Mouse (Mus musculus) frontal cortex, postnatal 14 days (tissue): ENCODE measurements around the gene Lef1.

Experiments used
- DNase-seq, 2 experiments: peaks; one replicate each; pipeline ENCODE4 v3.0.0; 2022; ENCODE audit warnings: low spot score in 2 of 2

Lef1 gene

GRCm38 (mm10) chr3:131110191-131111150, at the start of gene Lef1:
Lef1 (plus strand) TSS chr3:131110471.
- DNase-seq: peak in 1 of 2 experiments; percentile 7

DNA sequence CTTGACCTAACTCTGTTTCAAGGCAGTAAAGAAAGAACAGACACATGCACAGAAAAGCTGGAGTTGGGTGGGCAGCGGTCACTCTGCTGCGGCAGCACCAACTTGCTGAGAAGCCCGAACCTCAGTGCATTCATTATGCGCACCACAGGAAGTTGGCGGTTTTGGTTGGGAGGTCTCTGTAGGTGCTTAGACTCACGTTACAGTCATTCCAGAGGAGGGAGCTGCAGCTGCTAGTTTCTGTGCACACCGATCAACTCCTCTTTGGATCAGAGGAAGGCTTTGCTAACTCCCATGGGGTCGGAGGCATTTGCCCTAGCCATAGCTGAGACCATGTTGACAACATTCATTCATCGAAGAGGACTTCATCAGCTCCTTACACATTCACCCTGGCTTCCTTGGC, 45.3 kb upstream of the Lef1 start:
- no peak for DNase-seq

- DNase-seq: no peak
Observed at GRCm38 (mm10) chr3:131066171-131066570, 44.1 kb upstream of the Lef1 start.

DNA sequence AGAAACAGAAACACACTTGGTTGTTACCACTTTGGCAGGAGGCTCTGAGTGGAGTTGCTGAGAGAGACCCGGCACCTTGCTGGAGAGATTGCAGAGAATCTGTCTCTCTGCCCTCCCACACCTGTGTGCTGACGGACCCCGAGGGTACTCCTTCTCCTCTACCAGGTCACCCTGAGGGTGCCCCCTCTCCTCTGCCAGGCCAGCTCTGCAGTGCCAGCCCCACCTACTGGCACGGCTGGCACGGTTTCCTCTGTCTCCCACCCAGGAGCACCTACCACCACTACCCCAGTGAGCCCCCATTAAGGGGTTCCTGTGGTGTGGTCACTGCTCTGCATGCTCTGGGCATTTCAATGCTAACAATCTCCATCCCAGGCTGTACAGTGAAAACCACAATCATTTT, 42.3 kb upstream of the Lef1 start:
- DNase-seq: no peak

- no peak for DNase-seq
Observed at GRCm38 (mm10) chr3:131070210-131070609, 40.1 kb upstream of the Lef1 start.

DNA sequence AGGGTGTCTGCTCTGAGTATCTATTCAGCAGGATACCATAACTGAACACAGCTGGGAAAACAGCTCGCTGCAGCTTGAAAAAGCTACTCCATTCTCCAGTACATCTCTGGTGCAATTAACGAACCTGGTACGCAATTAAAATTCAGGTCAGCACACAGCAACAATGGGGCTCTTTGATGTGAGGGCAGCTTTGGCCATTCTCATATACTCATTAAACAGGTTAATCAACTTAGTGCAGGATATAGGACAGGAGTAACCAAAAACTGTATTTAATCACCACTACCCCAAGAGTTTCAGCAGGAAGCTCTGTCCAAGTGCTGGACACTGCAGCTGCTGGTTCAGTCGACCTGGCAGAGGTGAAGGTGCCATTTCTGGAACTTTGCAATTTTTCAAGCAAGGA, 37.6 kb upstream of the Lef1 start:
- no peak for DNase-seq

GRCm38 (mm10) chr3:131073946-131074345, 36.3 kb upstream of the Lef1 start:
- no peak for DNase-seq

GRCm38 (mm10) chr3:131078041-131078621, 32.1 kb upstream of the Lef1 start:
- no peak for DNase-seq

DNA sequence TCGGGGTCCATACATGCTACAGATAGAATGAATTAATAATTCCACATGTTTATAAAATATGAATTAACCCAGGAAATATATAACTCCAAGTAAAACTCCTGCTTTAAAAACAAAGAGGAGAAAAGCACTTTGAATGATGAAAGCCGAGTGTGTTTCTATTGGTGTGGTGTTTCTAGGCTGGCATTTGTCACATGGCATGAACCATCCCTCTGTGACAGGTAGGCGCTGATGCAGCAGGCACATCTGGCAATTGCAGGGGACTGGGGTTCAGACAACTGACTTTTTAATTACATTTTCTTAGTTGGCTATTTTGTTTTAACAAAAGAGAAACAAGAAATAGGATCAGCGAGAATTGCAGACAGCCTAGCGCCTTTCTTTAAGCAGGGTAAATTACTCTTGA, 31.6 kb upstream of the Lef1 start:
- no peak for DNase-seq

GRCm38 (mm10) chr3:131083722-131084121, 26.5 kb upstream of the Lef1 start:
- DNase-seq: no peak

DNA sequence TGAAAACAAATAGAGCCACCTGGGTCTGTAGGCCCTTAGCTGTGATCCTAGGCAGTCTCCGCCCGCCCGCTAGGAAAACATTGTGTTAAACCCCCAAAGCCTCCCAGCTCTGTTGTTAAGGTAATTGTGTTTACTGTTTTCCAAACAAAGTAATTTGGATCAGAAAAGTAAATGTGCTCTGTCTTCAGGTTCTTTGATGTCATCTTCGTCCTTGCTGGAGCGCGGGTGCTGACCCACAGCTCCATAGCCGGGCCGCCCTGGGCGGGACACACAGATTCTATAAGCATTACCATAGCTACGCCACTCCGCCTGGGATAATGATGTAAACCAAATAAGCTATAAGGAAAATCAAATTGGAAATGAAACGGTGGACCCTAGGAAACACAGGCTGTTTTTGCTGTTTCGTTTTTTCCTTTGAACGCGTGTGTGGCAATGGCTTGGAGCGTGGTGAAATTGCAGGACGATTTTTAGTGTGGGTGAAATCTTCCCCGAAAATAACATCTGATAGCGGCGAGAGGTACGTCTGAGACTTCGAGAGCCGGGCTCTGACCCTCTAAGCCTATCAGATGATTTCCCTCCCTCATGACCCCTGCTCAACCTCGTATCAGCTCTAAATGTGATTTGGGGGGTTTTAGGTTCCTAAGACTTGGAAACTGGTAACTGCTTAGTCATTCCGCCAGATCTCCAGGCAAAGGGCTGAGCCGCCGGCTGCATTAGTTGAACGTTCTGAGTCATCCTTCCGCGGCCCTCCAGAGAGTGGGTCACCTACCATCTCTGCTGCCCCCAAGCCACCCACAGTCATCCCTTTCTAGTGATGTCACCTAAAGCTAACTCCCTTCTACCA, 25.3 kb upstream of the Lef1 start:
- DNase-seq: peak in 1 of 2 experiments; percentile 21

- DNase-seq: no peak
Observed at GRCm38 (mm10) chr3:131085978-131086377, 24.3 kb upstream of the Lef1 start.

DNA sequence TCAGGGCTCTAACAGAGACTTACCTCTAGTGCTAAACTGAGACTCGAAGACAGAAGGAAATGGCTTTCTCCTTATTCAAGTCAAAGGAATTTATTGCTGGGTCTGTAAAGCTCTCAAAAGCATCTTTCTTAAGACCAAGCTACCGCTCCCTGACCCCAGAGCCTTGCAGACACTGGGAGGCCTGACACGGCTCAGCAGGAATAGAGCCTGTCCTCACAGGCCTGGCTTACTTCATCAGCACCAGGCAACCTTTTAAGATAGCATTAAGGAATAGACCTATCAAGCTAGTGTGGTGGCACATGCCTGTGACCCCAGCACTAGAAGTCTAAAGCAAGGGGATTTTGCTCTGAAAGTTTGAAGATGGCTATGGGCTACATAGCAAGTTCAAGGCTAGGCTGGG, 20.6 kb upstream of the Lef1 start:
- no peak for DNase-seq

GRCm38 (mm10) chr3:131092113-131092512, 18.2 kb upstream of the Lef1 start:
- DNase-seq: no peak

- no peak for DNase-seq
Observed at GRCm38 (mm10) chr3:131093736-131094135, 16.5 kb upstream of the Lef1 start.

GRCm38 (mm10) chr3:131096105-131096504, 14.2 kb upstream of the Lef1 start:
- DNase-seq: no peak

DNA sequence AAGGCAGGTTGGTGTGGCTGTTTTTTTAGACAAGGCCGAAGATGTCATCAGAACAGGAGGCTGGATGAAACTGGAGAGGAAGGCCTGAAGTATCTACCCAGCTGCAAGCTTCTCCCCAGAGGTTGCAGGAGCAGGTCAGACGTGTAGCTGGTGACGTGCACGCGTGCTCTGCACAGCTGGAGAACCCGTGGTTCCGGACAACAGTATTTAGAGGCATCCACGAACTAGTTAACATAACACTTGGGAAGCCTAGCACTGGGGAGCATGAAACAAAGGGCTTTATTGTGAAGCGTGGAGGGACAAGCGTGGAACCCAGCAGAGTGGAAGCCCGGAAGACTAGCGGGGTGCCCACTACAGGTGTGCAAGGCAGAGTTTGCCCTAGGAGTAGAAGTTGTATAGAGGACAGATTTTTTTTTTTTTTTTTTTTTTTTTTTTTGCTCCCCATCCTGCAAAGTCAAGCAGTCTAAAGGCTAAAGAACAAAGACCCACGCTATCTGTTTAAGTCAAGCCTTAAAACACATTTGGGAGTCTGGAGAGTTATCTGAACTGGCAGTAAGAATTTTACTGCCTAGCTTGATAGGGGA, 8.0 kb upstream of the Lef1 start:
- DNase-seq: no peak

DNA sequence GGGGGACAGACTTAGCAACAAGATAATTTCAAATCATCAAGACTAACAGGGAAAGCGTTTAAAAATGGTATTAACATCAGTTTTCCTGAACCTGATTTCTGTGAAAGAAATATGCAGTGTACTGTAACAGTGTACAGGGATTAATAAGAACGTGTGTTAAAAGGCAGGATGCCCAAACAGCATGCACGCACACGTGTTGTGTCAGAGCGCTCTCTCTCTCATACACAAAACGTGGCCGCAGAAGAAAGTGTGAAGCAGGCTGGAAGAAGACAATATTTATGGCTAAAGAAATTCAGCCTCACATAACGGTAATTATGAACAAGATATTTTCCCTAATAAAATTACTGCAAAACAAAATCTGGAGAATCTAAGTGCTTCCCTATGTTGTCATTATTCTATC, 4.9 kb upstream of the Lef1 start:
- DNase-seq: no peak

- DNase-seq: peak in 1 of 2 experiments; percentile 25
Observed at GRCm38 (mm10) chr3:131105940-131106401, 4.3 kb upstream of the Lef1 start.

DNA sequence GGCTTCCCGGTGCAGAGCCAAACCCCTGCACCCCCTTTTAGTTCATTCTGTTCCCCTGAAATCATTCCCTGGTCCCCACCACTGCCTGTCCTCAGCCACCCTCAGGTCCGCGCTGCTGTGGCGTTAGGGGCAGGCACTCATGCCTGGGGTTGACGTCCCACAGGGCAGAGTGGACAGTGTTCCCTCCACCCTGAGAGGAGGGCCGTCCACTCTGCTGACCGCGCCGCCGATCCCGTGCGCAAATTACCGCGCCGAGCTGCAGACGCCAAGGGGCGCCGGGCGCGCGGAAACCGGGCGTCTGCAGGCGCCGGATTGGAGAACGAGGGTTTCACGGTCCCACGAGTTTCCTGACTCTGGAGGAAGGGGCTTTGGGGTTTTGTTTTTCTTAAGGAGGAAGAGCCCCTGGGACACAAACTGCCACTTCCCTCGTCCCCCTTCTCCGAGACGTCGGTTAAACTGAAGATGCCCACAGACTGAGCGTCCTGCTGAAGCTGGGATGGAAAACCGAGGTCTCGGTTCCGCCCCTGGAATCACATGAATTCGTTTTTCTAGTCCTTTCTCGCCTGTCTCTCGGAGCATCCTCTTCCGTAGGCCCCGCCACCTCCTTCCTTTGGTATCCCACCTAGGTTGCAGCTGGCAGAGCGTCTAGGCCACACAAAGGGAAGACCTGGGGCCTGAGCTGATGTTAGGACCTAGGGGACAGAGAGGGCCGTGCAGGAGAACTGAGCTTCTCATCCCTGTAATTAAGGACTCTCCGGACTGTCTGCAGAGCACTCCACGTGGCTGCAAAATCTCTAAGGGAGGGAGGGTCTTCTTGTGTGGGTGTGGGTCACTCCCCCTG, 3.6 kb upstream of the Lef1 start:
- peak in 1 of 2 experiments; percentile 8 for DNase-seq
